Mouse (Mus musculus) limb, embryonic 11.5 days (tissue): Measurements from ENCODE around the gene Gm10378. TPM values are rescaled to one million over a fixed set of nuclear protein-coding genes. Genes with fewer than 3 reads are reported as not detected.
"Not testable (repeated sequence)": the region's sequence is repeated elsewhere in the genome, so short reads cannot be mapped to it uniquely, and the experiment has no call there.

Experiments
- ATAC-seq: fragments of 200-750 bp; cut with Nextera tagmentation; 2 replicates; pipeline ENCODE4 v1.8.0; 2017; ENCODE audit warnings: low read depth; ENCODE audit not compliant: insufficient number of reproducible peaks, low FRiP score, low TSS enrichment
- DNase-seq: peaks from one replicate; pipeline ENCODE4 v3.0.0-alpha.2; 2015; ENCODE audit warnings: low spot score
- H3K27ac ChIP-seq: fragments of 300-500 bp; sonication (generic); replicated peaks from 2 replicates; pipeline ENCODE4 v1.5.1; 2014; ENCODE audit warnings: low read depth, mild to moderate bottlenecking, low read length
- H3K27me3 ChIP-seq: fragments of 300-500 bp; sonication (generic); 2 replicates; pipeline ENCODE4 v1.6.1; 2014; ENCODE audit warnings: mild to moderate bottlenecking, low read length, mixed read lengths; ENCODE audit not compliant: control insufficient read depth, insufficient read depth
- H3K36me3 ChIP-seq: fragments of 300-500 bp; sonication (generic); 2 replicates; pipeline ENCODE4 v1.6.1; 2014; ENCODE audit warnings: mild to moderate bottlenecking, low read length, moderate library complexity, mixed read lengths; ENCODE audit not compliant: control insufficient read depth, insufficient read depth
- H3K4me1 ChIP-seq: fragments of 300-500 bp; sonication (generic); 2 replicates; pipeline ENCODE4 v1.6.1; 2014; ENCODE audit warnings: low read length, mixed read lengths; ENCODE audit not compliant: control insufficient read depth, insufficient read depth
- H3K4me2 ChIP-seq: fragments of 300-500 bp; sonication (generic); 2 replicates; pipeline ENCODE4 v1.6.1; 2014; ENCODE audit warnings: low read depth, mild to moderate bottlenecking, moderate library complexity; ENCODE audit not compliant: severe bottlenecking
- H3K4me3 ChIP-seq: fragments of 300-500 bp; sonication (generic); 2 replicates; pipeline ENCODE4 v1.5.1; 2014; ENCODE audit warnings: low read depth, low read length
- H3K9ac ChIP-seq: fragments of 300-500 bp; sonication (generic); 2 replicates; pipeline ENCODE4 v1.6.1; 2014; ENCODE audit warnings: mild to moderate bottlenecking, low read length
- H3K9me3 ChIP-seq: fragments of 300-500 bp; sonication (generic); 2 replicates; pipeline ENCODE4 v1.6.1; 2016; ENCODE audit warnings: low read length; ENCODE audit not compliant: control insufficient read depth
- WGBS: fragments of 180-500 bp; shearing (Covaris S2); extraction: QIAGEN DNeasy Blood & Tissue Kit; methylation state at CpG from one replicate; pipeline ENCODE4 v1.1.7; 2014; 5-methylcytosine and 5-hydroxymethylcytosine counted together
- microRNA-seq: library from miRNA; unstranded; fragments of <30 nt; microRNA quantifications from one replicate; pipeline ENCODE4, GENCODE M21; 2016
- polyA plus RNA-seq: library from polyadenylated mRNA; unstranded; fragments of >200 nt; fragmentation: Nextera tagmentation; extraction: Ambion mirVana; gene quantifications from 2 replicates; pipeline ENCODE4 v1.2.1, GENCODE M21; 2014

The Gm10378 gene
- not detected in 2 replicates for polyA plus RNA-seq

DNA sequence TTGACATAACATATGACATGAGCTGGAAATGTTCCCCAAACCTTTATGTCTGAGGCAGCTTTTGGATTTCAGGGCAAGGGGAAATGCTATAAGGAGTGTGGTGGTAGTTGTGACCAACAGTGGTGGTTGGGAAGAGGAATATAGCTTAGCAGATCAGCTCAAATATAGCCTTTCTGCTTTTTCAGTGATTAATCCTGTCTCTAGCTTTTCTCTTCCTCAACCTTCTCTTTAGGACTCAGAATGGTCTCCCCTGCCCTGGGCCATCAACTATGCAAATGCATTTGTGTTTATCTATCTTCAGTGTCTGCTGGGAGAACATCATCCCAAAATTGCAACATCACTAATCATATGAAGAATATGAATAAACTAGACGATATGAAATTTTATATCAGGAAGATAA lies at the start of gene Gm10378:
Gm10378 (plus strand) TSS at position 301 of the 400 bp plus-strand sequence.
- H3K27me3 ChIP-seq, DNase-seq, H3K4me3 ChIP-seq, ATAC-seq, H3K4me1 ChIP-seq, H3K9ac ChIP-seq, H3K4me2 ChIP-seq, H3K9me3 ChIP-seq, H3K36me3 ChIP-seq, H3K27ac ChIP-seq: not testable (repeated sequence)
- no CpG with 5 or more reads among the region's 1 CpGs for whole genome bisulfite sequencing

DNA sequence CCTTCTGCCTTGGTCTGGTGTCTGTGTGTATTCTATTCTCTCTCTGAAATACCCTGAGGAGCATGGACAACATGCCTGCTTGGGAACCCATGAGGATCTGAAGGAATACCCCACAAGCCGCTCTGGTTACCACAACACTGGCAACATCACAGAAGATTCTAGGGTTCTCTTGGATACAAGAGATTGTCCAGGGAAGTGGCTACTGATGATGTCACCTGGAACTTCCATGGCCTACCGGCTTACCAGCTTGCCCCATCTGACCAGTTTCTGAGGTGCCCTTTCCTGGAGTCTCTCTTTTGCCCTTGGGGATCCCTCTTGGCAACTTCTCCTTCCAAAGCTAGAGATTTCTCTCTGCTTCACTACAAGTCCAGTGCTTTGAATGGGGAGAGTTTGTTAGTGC lies 13.9 kb upstream of the Gm10378 start, which contains the start of gene Gm3633:
Gm3633 (minus strand) TSS at position 101 of the 400 bp plus-strand sequence.
- WGBS = 60% methylated on average over 1 of the region's 2 CpGs
- H3K27ac ChIP-seq, H3K9ac ChIP-seq, H3K9me3 ChIP-seq, ATAC-seq, H3K4me1 ChIP-seq, H3K4me2 ChIP-seq, H3K27me3 ChIP-seq, H3K36me3 ChIP-seq, DNase-seq, H3K4me3 ChIP-seq: not testable (repeated sequence)

Small RNAs within 50 kb of the gene (microRNA-seq; reads per million reads assigned to microRNA genes)
- gene Gm23620 (not detected), gene Gm25228 (not detected)

Other genes starting within 250 kb of the Gm10378 start
- not detected in 2 replicates for gene Gm8005, start 216.3 kb upstream of the Gm10378 start, polyA plus RNA-seq
- gene Gm8011, start 192.1 kb upstream of the Gm10378 start, polyA plus RNA-seq = not detected in 2 replicates
- not detected in 2 replicates for gene Gm8020, start 153.6 kb upstream of the Gm10378 start, polyA plus RNA-seq
- not detected in 2 replicates for gene Gm8024, start 131.7 kb upstream of the Gm10378 start, polyA plus RNA-seq
- gene Gm17124, start 56.1 kb upstream of the Gm10378 start, polyA plus RNA-seq = not detected in 2 replicates
- gene Gm3633, start 14.0 kb upstream of the Gm10378 start, polyA plus RNA-seq = not detected in 2 replicates
- gene Gm3015, start 112.9 kb downstream of the Gm10378 start, polyA plus RNA-seq = not detected in 2 replicates
- not detected in 2 replicates for gene Gm10377, start 142.0 kb downstream of the Gm10378 start, polyA plus RNA-seq
- not detected in 2 replicates for gene Gm21977, start 197.5 kb downstream of the Gm10378 start, polyA plus RNA-seq